Mouse (Mus musculus) forebrain, embryonic 16.5 days (tissue): Measurements from ENCODE around the gene Olfr557. TPM values are rescaled to one million over a fixed set of nuclear protein-coding genes. Genes with fewer than 3 reads are reported as not detected.

Experiments used
- ATAC-seq: fragments of 200-750 bp; cut with Nextera tagmentation; 2 replicates; pipeline ENCODE4 v1.8.0; 2017; ENCODE audit warnings: mild to moderate bottlenecking, moderate library complexity
- H3K27ac ChIP-seq: fragments of 300-500 bp; sonication (generic); 2 replicates; pipeline ENCODE4 v1.5.1; 2014; ENCODE audit warnings: low read length, control low read depth
- H3K27me3 ChIP-seq: fragments of 300-500 bp; sonication (generic); replicated peaks from 2 replicates; pipeline ENCODE4 v1.6.1; 2014; ENCODE audit warnings: low read length; ENCODE audit not compliant: control insufficient read depth, insufficient read depth
- H3K36me3 ChIP-seq: fragments of 300-500 bp; sonication (generic); 2 replicates; pipeline ENCODE4 v1.6.1; 2014; ENCODE audit not compliant: control insufficient read depth, insufficient read depth
- H3K4me1 ChIP-seq: fragments of 300-500 bp; sonication (generic); replicated peaks from 2 replicates; pipeline ENCODE4 v1.6.1; 2014; ENCODE audit warnings: low read length; ENCODE audit not compliant: control insufficient read depth, insufficient read depth
- H3K4me2 ChIP-seq: fragments of 300-500 bp; sonication (generic); 2 replicates; pipeline ENCODE4 v1.6.1; 2014; ENCODE audit warnings: mild to moderate bottlenecking, low read length, control low read depth
- H3K4me3 ChIP-seq: fragments of 300-500 bp; sonication (generic); replicated peaks from 2 replicates; pipeline ENCODE4 v1.5.1; 2014; ENCODE audit warnings: mild to moderate bottlenecking, low read length, control low read depth
- H3K9ac ChIP-seq: fragments of 300-500 bp; sonication (generic); replicated peaks from 2 replicates; pipeline ENCODE4 v1.6.1; 2014; ENCODE audit warnings: low read depth, low read length, control low read depth
- H3K9me3 ChIP-seq: fragments of 300-500 bp; sonication (generic); 2 replicates; pipeline ENCODE4 v1.6.1; 2016; ENCODE audit warnings: low read length; ENCODE audit not compliant: control insufficient read depth
- WGBS: fragments of 180-500 bp; shearing (Covaris S2); extraction: QIAGEN DNeasy Blood & Tissue Kit; methylation state at CpG from one replicate; pipeline ENCODE4 v1.1.7; 2014; 5-methylcytosine and 5-hydroxymethylcytosine counted together
- polyA plus RNA-seq: library from polyadenylated mRNA; unstranded; fragments of >200 nt; fragmentation: Nextera tagmentation; extraction: Ambion mirVana; gene quantifications from 2 replicates; pipeline ENCODE4 v1.2.1, GENCODE M21; 2015

Olfr557 gene
- polyA plus RNA-seq = not detected in 2 replicates

DNA sequence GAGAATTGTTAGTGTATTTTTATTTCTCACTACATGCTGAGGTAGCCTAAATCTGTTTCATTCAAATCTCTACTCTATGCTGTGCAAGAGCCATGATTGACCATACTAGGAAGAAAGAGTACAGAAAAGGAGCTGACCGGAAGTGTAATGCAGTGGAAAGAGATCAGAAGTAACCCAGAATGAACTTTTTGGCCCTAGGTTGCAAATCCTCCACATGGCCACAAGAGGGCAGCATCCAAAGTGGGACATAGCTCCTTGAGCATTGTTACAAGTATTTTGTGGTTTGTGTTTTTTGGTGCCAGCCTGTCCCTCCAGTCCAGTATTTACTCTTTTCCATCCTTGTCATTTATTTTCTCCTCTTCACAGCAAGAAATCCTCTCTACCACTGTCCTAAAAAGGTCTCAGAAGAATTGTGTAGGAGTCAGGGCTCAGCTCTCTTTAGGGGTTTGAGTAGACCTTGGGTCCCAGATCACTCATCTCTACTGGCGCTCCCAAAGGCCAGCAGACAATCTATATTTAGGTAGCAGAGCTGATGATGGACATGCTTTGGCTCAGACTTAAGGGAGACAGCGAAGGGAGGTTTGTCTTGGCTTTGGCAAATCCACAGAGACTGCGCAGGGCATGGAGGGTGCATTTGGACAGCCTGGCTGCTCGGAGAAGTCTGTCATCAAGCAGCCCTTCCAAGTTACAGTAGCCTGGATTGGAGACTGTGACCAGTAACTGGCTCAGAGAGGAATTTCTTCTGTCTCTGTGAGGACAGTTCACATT lies at the start of gene Olfr557:
TSS of gene Olfr557 (plus strand) at position 553 of the 768 bp plus-strand sequence.
- no peaks in the 10 kb centered on the region for H3K36me3 ChIP-seq
- no peaks in the 10 kb centered on the region for H3K27me3 ChIP-seq
- ATAC-seq = no peak
- H3K4me3 ChIP-seq = no peak within 1 kb of the TSS
- WGBS = 86% methylated on average over 5 of the region's 5 CpGs
- H3K4me1 ChIP-seq = no peaks in the 10 kb centered on the region
- no peak within 1 kb of the TSS for H3K9ac ChIP-seq
- H3K9me3 ChIP-seq = no peaks in the 10 kb centered on the region
- no peak within 1 kb of the TSS for H3K4me2 ChIP-seq
- no peak within 1 kb of the TSS for H3K27ac ChIP-seq

DNA sequence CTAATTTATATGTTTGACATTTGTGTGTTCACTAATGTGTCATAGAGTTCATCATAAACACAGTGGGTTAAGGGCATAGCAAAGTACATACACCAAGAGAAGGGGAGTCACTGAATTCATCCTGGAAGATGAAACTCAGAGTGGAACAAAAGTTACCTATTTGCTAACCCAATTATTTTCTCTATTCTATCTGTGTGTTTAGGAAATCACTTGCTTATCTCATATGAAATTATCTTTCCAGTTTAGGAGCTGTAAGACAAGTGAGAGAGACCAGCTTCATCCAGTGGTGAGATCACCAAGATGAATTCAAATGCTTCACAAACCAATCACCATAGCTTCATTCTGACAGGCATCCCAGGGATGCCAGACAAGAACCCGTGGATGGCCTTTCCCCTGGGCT lies 37.2 kb upstream of the Olfr557 start, which contains the start of gene Olfr555:
TSS of gene Olfr555 (plus strand) at position 301 of the 400 bp plus-strand sequence.
- Histone ChIP-seq H3K27me3 (no peaks in the 10 kb centered on the region), H3K9ac (no peak within 1 kb of the TSS), H3K27ac (no peak within 1 kb of the TSS), H3K4me3 (no peak within 1 kb of the TSS), H3K4me2 (no peak within 1 kb of the TSS), H3K4me1 (no peaks in the 10 kb centered on the region), H3K9me3 (no peaks in the 10 kb centered on the region), H3K36me3 (no peaks in the 10 kb centered on the region)
- no peak for ATAC-seq
- 73% methylated on average over 1 of the region's 1 CpGs for WGBS

DNA sequence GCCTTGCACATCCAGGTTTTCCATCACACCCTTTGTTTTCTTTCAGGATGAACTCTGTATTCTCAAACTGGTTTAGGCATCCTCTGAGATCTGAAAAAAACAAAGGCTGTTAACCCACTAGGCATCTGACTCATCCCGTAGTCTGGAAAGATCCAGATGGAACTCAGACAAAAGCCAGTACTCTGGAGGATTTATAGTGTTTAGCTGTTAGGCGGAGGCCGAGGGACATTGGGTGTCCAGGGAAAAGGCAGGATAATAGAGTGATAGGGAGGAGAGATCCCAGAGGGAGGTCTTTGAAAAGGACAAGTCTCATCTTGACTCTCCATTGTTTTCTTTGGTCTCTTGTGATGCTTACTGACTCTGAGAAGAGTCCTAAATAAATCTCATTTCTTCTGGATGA lies 31.1 kb upstream of the Olfr557 start, which contains the start of gene Olfr556:
TSS of gene Olfr556 (plus strand) at position 301 of the 400 bp plus-strand sequence.
- H3K27me3 ChIP-seq = no peaks in the 10 kb centered on the region
- no peak within 1 kb of the TSS for H3K4me3 ChIP-seq
- H3K9me3 ChIP-seq = no peaks in the 10 kb centered on the region
- no peak within 1 kb of the TSS for H3K27ac ChIP-seq
- H3K4me2 ChIP-seq = no peak within 1 kb of the TSS
- no peaks in the 10 kb centered on the region for H3K4me1 ChIP-seq
- no peak for ATAC-seq
- WGBS = 64% methylated on average over 3 of the region's 3 CpGs
- H3K36me3 ChIP-seq = no peaks in the 10 kb centered on the region
- no peak within 1 kb of the TSS for H3K9ac ChIP-seq

DNA sequence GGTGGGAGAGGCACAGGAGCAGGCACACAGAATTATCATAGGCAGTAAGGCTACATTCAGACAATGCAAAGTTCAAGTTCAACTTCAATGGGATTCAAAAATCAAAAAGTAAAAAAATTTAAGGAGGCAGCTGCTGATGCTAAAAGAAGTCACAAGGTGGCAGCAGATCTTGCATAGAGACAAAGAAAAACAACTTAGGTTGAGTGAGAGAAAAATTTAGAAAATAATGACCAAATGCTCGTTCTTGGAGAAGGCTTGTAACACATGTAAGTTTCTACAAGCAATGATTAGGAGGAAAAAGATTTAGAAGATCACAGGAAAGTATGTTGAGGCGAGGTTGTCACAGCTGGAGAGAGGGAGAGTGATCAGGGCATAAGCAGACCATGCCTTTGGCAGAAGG lies 30.3 kb upstream of the Olfr557 start:
- Histone ChIP-seq H3K27ac (no peak overlapping the region), H3K36me3 (no peaks in the 10 kb centered on the region), H3K4me1 (no peaks in the 10 kb centered on the region), H3K4me2 (no peak overlapping the region), H3K4me3 (no peak overlapping the region), H3K27me3 (no peaks in the 10 kb centered on the region), H3K9ac (no peak overlapping the region), H3K9me3 (no peaks in the 10 kb centered on the region)
- no peak for ATAC-seq
- 41% methylated on average over 2 of the region's 2 CpGs for WGBS

- WGBS = 87% methylated on average over 2 of the region's 2 CpGs
- Histone ChIP-seq H3K27ac (no peak overlapping the region), H3K4me3 (no peak overlapping the region), H3K4me1 (no peaks in the 10 kb centered on the region), H3K4me2 (no peak overlapping the region), H3K36me3 (no peaks in the 10 kb centered on the region), H3K9me3 (no peaks in the 10 kb centered on the region), H3K9ac (no peak overlapping the region), H3K27me3 (no peaks in the 10 kb centered on the region)
- no peak for ATAC-seq
Observed at GRCm38 (mm10) chr7:102676225-102676624, 19.5 kb upstream of the Olfr557 start.

DNA sequence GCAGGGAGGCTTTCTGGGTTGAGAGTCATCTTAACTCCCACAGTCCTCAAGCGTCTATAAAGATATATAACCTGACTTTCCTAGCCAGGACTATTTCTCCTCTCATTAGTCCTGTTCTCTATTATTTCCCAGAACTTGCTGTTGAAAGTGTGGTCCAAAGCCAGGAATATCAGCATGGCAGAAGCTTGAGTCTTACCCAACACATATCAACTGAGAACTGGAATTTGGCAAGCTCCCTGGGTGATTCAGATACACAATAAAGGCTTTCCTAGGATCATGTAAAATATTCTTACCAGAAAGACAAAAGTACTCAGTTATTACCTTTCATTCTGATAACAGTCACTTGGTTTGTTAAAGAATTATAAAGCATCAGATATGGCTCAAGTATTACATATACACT lies 13.8 kb upstream of the Olfr557 start:
- 0 out of 2 replicates have a peak, but pooled peaks cover 2% of the 10 kb centered on the region for H3K4me1 ChIP-seq
- H3K4me3 ChIP-seq = no peak overlapping the region
- H3K9ac ChIP-seq = no peak overlapping the region
- H3K36me3 ChIP-seq = no peaks in the 10 kb centered on the region
- H3K27me3 ChIP-seq = no peaks in the 10 kb centered on the region
- H3K9me3 ChIP-seq = no peaks in the 10 kb centered on the region
- WGBS = 84% methylated on average over 1 of the region's 1 CpGs
- ATAC-seq = no peak
- no peak overlapping the region for H3K4me2 ChIP-seq
- no peak overlapping the region for H3K27ac ChIP-seq

- Histone ChIP-seq H3K4me2 (peak within 1 kb of the TSS; percentile 92), H3K4me1 (peaks cover 6% of the 10 kb centered on the region), H3K36me3 (no peaks in the 10 kb centered on the region), H3K9me3 (no peaks in the 10 kb centered on the region), H3K27ac (peak within 1 kb of the TSS; percentile 24; the same call in 1 of the 2 replicates), H3K4me3 (peak within 1 kb of the TSS; percentile 66), H3K9ac (peak within 1 kb of the TSS; percentile 78), H3K27me3 (no peaks in the 10 kb centered on the region)
- WGBS = under 1% methylated on average over 40 of the region's 40 CpGs
- ATAC-seq = peak; percentile 100
Observed at GRCm38 (mm10) chr7:102686944-102687501, 8.7 kb upstream of the Olfr557 start, which contains the start of gene Trim68. Gene Trim68 (minus strand): TSS chr7:102687327.

DNA sequence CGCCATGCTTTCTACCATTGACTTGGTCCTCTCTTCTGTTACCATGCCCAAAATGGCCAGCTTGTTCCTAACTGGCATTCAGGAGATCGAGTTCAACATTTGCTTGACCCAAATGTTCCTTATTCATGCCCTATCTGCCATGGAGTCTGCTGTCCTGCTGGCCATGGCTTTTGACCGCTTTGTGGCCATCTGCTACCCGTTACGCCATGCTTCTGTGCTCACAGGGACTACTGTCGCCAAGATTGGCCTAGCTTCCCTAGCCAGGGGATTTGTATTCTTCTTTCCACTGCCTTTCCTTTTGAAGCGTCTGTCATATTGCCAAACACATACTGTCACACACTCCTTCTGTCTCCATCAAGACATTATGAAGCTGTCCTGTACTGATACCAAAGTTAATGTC lies 2.8 kb downstream of the Olfr557 start:
- no peak overlapping the region for H3K9ac ChIP-seq
- H3K36me3 ChIP-seq = no peaks in the 10 kb centered on the region
- ATAC-seq = no peak
- H3K4me2 ChIP-seq = no peak overlapping the region
- no peaks in the 10 kb centered on the region for H3K4me1 ChIP-seq
- H3K27ac ChIP-seq = no peak overlapping the region
- no peak overlapping the region for H3K4me3 ChIP-seq
- no peaks in the 10 kb centered on the region for H3K9me3 ChIP-seq
- 91% methylated on average over 7 of the region's 7 CpGs for WGBS
- no peaks in the 10 kb centered on the region for H3K27me3 ChIP-seq

DNA sequence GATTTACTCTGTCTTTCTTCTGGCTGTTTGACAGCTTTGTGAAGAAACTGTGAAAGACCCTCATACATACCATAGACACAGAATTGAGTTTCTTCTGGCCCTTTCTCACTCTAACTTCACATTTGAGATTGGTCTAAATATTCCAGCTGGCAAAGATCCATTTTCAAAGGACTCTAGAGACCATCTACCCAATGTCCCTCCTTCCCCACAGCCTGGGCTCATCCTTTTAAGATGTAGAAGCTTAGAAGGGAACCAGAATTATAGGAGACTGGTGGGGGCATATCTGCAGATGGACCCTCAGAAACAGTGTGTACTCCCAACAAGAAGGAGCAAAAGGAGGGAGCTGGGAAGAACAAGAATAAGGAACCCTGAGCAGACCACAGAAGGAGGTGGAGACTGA lies 6.2 kb downstream of the Olfr557 start, which contains the start of gene Olfr558:
TSS of gene Olfr558 (plus strand) at position 301 of the 400 bp plus-strand sequence.
- Histone ChIP-seq H3K4me2 (no peak within 1 kb of the TSS), H3K9ac (no peak within 1 kb of the TSS), H3K36me3 (no peaks in the 10 kb centered on the region), H3K27ac (no peak within 1 kb of the TSS), H3K9me3 (no peaks in the 10 kb centered on the region), H3K4me1 (no peaks in the 10 kb centered on the region), H3K27me3 (no peaks in the 10 kb centered on the region), H3K4me3 (no peak within 1 kb of the TSS)
- no peak for ATAC-seq
